Mouse (Mus musculus): Measurements from ENCODE around the gene Hes7. TPM values are rescaled to one million over a fixed set of nuclear protein-coding genes. Genes with fewer than 3 reads are reported as not detected.
A peak's percentile ranks its signal among the peaks of the same experiment; 100 is the strongest.

Hes7 gene
- total and polyA plus RNA-seq, 3 experiments: 0.04 TPM; not detected in 2

DNA sequence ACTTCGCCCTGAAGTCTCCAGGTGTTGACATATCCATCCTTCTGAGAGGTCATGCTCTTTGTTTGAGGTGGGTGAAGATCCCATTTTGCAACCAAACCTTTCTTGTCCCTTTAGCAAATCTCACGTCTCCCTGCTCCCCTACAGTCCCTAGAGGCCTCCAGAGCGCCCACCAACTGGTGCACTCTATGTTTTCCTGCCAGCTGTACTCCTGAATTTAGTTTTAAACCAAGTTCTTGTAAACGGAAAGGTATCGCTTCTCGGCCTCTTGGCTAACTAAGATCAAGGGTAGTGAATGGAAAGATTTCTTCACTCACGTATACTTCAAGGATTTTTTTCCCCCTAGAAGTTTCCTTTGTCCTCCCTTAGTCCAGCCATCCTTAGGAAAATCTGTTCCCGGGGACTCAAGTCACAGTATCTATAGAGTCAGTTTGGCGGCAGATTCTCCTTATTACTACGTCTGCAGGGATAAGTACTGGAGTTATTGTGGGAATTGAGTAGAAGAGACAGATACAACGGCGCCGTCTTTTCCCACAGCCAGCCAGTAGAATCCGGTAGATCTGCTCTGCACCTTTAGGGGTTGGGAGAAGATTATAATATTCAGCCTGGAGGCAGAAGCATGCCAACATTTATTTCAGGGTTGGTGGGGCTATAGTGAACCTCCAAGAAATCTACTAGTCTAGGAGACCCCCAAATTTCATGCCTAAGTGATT lies 603 bp upstream of the Hes7 start:
- no peak for TF ChIP-seq ZMIZ1 (IDR thresholded peaks at IDR 0.05; ENCODE audit: low read depth, low read length)
- TF ChIP-seq SIN3A (IDR thresholded peaks at IDR 0.05; ENCODE audit: low read length): no peak
- TF ChIP-seq E2F4 (IDR thresholded peaks at IDR 0.05; ENCODE audit: insufficient replicate concordance, low read depth, low read length): no peak
- no peak for TF ChIP-seq JUN (IDR thresholded peaks at IDR 0.05; ENCODE audit: insufficient read depth, low read depth, low read length)
- TF ChIP-seq ELF1 (IDR thresholded peaks at IDR 0.05; ENCODE audit: low read depth, low read length): no peak
- TF ChIP-seq PAX5 (IDR thresholded peaks at IDR 0.05; ENCODE audit: low read length): no peak
- no peak for TF ChIP-seq EP300 (IDR thresholded peaks at IDR 0.05; ENCODE audit: low read length)
- TF ChIP-seq ZKSCAN1 (IDR thresholded peaks at IDR 0.05; ENCODE audit: borderline replicate concordance, low read depth, low read length): no peak
- H3K9ac ChIP-seq (ENCODE audit: insufficient read depth, low read depth): no peak overlapping the region
- DNase-seq (ENCODE audit: extremely low read depth): no peak
- H3K4me3 ChIP-seq (replicated peaks in 1 of 3; ENCODE audit: low read depth in 2 of 3, low read length in 2 of 3, poor library complexity in 1 of 3): peak overlapping the region in 2 of 3 experiments; percentile 22 to 62
- H3K4me2 ChIP-seq (ENCODE audit: insufficient read depth, low read depth, poor library complexity, severe bottlenecking): peak overlapping the region; percentile 88
- no peaks in the 10 kb centered on the region for H3K36me3 ChIP-seq (replicated peaks in 1 of 2; ENCODE audit: control insufficient read depth in 1 of 2, insufficient read depth in 1 of 2, low read length in 1 of 2)
- H3K27me3 ChIP-seq (replicated peaks): peaks cover 70% of the 10 kb centered on the region
- H3K27ac ChIP-seq (ENCODE audit: insufficient read depth, low read depth): no peak overlapping the region
- dilution Hi-C loops (cut with MboI; ENCODE audit: extremely low pct_ligation_motif_present, extremely low pct_unique_long_range_greater_than_20kb, low sequenced_read_pairs): no loop called here
- in situ Hi-C loops (cut with MboI; ENCODE audit: low pct_ligation_motif_present, low pct_unique_long_range_greater_than_20kb, low sequenced_read_pairs): loop anchor here (5.0 kb wide), 1 partner anchor 57 kb away; no protein-coding TSS in a partner anchor
- H3K79me2 ChIP-seq (replicated peaks; ENCODE audit: control insufficient read depth, extremely low read depth, insufficient read depth, poor library complexity, severe bottlenecking): no peaks in the 10 kb centered on the region
- no peaks in the 10 kb centered on the region for H3K9me3 ChIP-seq (replicated peaks; ENCODE audit: low read length)
- H3K4me1 ChIP-seq (ENCODE audit: control insufficient read depth in 1 of 2, insufficient read depth in 2 of 2): peaks cover 2 to 43% of the 10 kb centered on the region in 2 experiments; a peak in 2 of 4 replicates

DNA sequence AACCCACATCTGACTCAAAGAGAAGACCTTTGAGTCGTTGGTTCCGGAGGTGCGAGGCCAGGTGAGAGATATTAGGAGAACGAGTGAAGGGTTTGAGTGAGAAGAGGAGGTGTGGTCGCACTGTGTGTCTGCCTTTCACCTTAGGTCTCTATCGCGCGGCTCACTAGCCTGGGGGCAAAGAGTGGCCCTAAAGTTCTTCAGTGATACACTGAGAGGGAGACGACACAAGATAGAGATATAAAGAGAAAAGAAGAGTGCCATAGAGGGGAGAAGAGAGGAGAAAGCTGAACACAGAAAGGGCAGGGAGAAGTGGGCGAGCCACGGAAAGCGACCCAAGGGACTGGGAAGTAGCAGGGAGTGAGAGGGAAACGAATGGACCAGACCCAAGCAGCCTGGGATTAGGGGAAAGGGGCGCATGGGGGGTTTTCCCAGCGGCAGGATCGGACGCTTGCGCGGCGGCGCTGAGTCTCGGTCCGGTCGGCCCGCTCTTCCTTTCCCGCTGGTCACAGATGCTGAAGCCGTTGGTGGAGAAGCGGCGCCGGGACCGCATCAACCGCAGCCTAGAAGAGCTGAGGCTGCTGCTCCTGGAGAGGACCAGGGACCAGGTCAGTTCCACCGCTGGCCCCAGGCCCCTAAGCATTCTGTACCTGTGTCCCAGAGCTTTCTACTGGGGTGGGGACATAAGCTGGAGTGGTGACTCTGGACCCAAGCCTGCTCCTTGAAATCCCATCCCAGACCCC lies 967 bp downstream of the Hes7 start:
- peaks cover 60% of the 10 kb centered on the region for H3K27me3 ChIP-seq (replicated peaks)
- no peaks in the 10 kb centered on the region for H3K9me3 ChIP-seq (replicated peaks; ENCODE audit: low read length)
- dilution Hi-C loops (cut with MboI; ENCODE audit: extremely low pct_ligation_motif_present, extremely low pct_unique_long_range_greater_than_20kb, low sequenced_read_pairs) (no loop called here), in situ Hi-C loops (cut with MboI; ENCODE audit: low pct_ligation_motif_present, low pct_unique_long_range_greater_than_20kb, low sequenced_read_pairs) (no loop called here)
- H3K79me2 ChIP-seq (replicated peaks; ENCODE audit: control insufficient read depth, extremely low read depth, insufficient read depth, poor library complexity, severe bottlenecking): no peaks in the 10 kb centered on the region
- no peak overlapping the region for H3K27ac ChIP-seq (ENCODE audit: insufficient read depth, low read depth)
- H3K4me2 ChIP-seq (ENCODE audit: insufficient read depth, low read depth, poor library complexity, severe bottlenecking): peak overlapping the region; percentile 78
- peaks cover 3 to 45% of the 10 kb centered on the region in 2 experiments for H3K4me1 ChIP-seq (ENCODE audit: control insufficient read depth in 1 of 2, insufficient read depth in 2 of 2)
- H3K4me3 ChIP-seq (replicated peaks in 1 of 3; ENCODE audit: low read depth in 2 of 3, low read length in 2 of 3, poor library complexity in 1 of 3): peak overlapping the region; percentile 52 to 76 (median 69)
- no peak for DNase-seq (ENCODE audit: extremely low read depth)
- H3K36me3 ChIP-seq (replicated peaks in 1 of 2; ENCODE audit: control insufficient read depth in 1 of 2, insufficient read depth in 1 of 2, low read length in 1 of 2): no peaks in the 10 kb centered on the region
- TF ChIP-seq MAZ (IDR thresholded peaks at IDR 0.05; ENCODE audit: low read depth, low read length) (no peak), RAD21 (IDR thresholded peaks at IDR 0.05; ENCODE audit: low read depth, low read length) (no peak), JUN (IDR thresholded peaks at IDR 0.05; ENCODE audit: insufficient read depth, low read depth, low read length) (no peak), CTCF (conservative IDR thresholded peaks at IDR 0.05 in 1 of 2, IDR thresholded peaks at IDR 0.05 in 1 of 2; ENCODE audit: low read depth in 2 of 2, low read length in 2 of 2) (no peak), SMC3 (IDR thresholded peaks at IDR 0.05; ENCODE audit: low read depth, low read length) (no peak), RCOR1 (conservative IDR thresholded peaks at IDR 0.05; ENCODE audit: low read depth, low read length) (no peak), CHD1 (IDR thresholded peaks at IDR 0.05; ENCODE audit: low read depth, low read length) (no peak), MXI1 (IDR thresholded peaks at IDR 0.05; ENCODE audit: low read depth, low read length) (0 out of 2 replicates have a peak, but pooled peaks have one; percentile 39), NRF1 (IDR thresholded peaks at IDR 0.05; ENCODE audit: low read depth, low read length) (0 out of 2 replicates have a peak, but pooled peaks have one; percentile 22), GABPA (IDR thresholded peaks at IDR 0.05; ENCODE audit: insufficient replicate concordance, low read depth, low read length) (no peak), PAX5 (IDR thresholded peaks at IDR 0.05; ENCODE audit: low read length) (no peak), MYC (IDR thresholded peaks at IDR 0.05; ENCODE audit: low read depth, low read length) (0 out of 2 replicates have a peak, but pooled peaks have one; percentile 37), ZC3H11A (IDR thresholded peaks at IDR 0.05; ENCODE audit: low read depth, low read length) (no peak), MAX (IDR thresholded peaks at IDR 0.05; ENCODE audit: low read length) (0 out of 2 replicates have a peak, but pooled peaks have one; percentile 35), TCF12 (IDR thresholded peaks at IDR 0.05; ENCODE audit: low read depth, low read length) (no peak), EP300 (IDR thresholded peaks at IDR 0.05; ENCODE audit: low read length) (no peak), KAT2A (IDR thresholded peaks at IDR 0.05; ENCODE audit: insufficient replicate concordance, low read length) (no peak)
- peak overlapping the region; percentile 68; the same call in 1 of the 2 replicates for H3K9ac ChIP-seq (ENCODE audit: insufficient read depth, low read depth)
